Mouse (Mus musculus) kidney, adult 2 months (tissue): ENCODE measurements around the gene Col27a1.

Experiments
- CTCF ChIP-seq: fragments of 200-500 bp; conservative IDR thresholded peaks from 2 replicates; pipeline ENCODE4 v1.5.1; 2011; ENCODE audit warnings: low read depth, mild to moderate bottlenecking, control low read depth, low read length, moderate library complexity, mixed read lengths; ENCODE audit not compliant: insufficient read depth, insufficient read length
- POLR2A ChIP-seq: fragments of 200-500 bp; IDR thresholded peaks from one replicate; pipeline ENCODE4 v1.6.1; 2011; ENCODE audit warnings: low read depth, low read length, control low read depth

- TF ChIP-seq CTCF (no peak), POLR2A (no peak)
These were observed 102.4 kb downstream of the Col27a1 start for GRCm38 (mm10) chr4:63316076-63316746.
